Mouse (Mus musculus) ES-E14 (cell line): ENCODE results near the gene Aarsd1.

Experiments used
- CHD2 ChIP-seq: IDR thresholded peaks from 2 replicates; pipeline ENCODE4 v1.6.1; 2014; ENCODE audit warnings: mild to moderate bottlenecking, low read depth, low read length, inconsistent platforms
- HCFC1 ChIP-seq: IDR thresholded peaks from 2 replicates; pipeline ENCODE4 v1.6.1; 2012; ENCODE audit warnings: low read length, inconsistent platforms, borderline replicate concordance; ENCODE audit not compliant: insufficient read depth
- MAFK ChIP-seq: IDR thresholded peaks from 2 replicates; pipeline ENCODE4 v1.6.1; 2014; ENCODE audit warnings: mild to moderate bottlenecking, low read depth, low read length, inconsistent platforms; ENCODE audit not compliant: insufficient read depth

DNA sequence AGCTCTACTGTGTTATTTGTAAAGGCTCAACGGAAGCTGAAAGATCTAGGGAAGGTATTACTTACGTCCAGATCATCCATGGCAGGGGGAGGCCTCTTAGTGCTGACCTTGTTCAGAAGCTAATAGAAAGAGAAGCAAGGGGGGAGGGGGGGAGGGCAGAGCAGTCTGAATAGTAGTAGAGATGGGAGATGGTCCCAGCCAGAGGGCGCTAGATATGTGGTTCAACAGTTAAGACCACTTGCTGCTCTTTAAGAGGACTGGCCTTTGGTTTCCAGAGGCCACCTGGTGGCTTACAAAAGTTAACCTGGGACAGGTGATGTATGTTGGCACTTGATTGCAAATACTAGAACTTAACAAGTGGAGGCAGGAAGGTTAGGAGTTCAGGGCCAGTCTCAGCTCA is 2.2 kb upstream of the Aarsd1 start:
- TF ChIP-seq HCFC1 = no peak
- TF ChIP-seq MAFK = no peak
- no peak for TF ChIP-seq CHD2
